Mouse (Mus musculus): ENCODE results near the gene Rpn1.

The Rpn1 gene

DNA sequence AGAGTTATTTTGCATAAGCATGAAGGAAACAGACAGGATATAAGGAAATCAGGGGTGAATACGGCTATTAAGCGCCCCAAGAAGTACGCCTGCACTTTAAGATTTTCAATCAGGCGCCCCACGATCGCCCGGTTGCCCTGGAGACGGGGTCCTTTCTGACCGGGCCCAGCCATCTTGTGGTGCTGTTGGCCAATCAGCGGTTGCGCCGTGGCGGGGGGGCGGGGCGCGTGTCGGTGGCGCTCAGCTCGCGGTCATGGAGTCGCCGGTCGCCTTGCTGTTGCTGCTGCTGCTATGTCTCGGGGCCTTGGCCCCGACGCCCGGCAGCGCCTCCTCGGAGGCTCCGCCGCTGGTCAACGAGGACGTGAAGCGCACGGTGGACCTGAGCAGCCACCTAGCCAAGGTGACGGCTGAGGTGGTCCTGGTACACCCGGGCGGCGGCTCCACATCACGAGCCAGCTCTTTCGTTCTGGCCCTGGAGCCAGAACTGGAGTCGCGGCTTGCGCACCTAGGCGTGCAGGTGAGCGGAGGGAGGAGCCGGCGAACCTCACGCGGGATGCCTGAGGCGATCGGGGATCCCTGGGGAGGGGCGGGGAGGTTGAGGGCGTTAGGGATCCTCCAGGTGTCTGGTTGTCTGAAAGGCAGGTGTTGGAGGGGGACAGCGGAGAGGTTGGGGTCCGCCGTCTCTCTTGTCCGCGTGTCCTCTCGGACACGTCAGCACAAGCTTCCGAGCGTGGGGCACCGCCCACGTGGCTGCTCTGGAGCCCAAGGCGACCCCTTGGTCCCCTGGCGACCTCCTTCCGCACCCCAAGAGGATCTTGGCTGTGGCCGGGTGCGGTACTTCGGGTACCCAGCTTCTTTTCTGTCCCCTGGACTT lies at the start of gene Rpn1:
TSS of gene Rpn1 (plus strand) at position 205 of the 874 bp plus-strand sequence.
- peak; percentile 96 to 97 for DNase-seq (ENCODE audit: low spot score in 2 of 2)

GRCm38 (mm10) chr6:88037471-88038045 lies 46.7 kb upstream of the Rpn1 start:
- DNase-seq (ENCODE audit: low spot score in 2 of 2), result no peak

DNA sequence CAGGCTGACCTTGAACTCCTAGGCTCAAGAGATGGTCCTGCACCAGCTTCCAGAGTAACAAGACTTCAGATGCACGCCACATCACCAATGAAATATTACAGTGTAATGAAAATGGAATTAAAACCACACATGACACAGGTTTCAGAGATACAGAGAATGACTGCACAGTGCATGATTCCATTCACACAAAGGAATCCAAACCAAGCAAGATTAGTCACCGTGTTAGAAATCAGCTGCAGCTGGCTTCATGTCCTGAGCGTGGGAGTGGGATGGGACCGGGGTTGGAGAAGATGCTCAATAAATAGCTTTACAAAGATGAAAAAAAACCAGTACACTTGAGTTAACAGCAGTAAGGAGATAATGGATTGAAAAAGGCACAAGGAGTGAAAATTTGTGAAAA lies 44.9 kb upstream of the Rpn1 start:
- no peak for DNase-seq (ENCODE audit: low spot score in 2 of 2)

DNA sequence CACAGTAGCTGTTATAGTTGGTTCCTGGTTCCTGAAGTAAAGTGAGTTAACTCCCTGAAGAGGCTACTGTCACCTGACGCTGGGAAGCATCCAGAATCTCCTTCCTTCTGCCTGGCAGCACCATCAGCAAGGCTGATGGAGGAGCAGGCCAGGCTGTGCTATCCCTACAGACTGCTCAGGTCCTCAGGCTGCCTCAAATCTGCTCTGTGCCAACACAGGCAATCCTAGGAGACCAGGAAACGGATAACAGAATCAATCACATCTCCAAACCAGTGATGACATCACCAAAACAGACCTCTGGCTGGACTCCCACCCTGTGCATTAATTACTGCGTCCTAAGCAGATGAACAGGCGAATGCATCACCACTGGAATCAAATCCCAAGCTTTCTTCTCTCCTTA lies 43.1 kb upstream of the Rpn1 start:
- no peak for DNase-seq (ENCODE audit: low spot score in 2 of 2)

- no peak for DNase-seq (ENCODE audit: low spot score in 2 of 2)
Observed at GRCm38 (mm10) chr6:88042336-88042735, 41.9 kb upstream of the Rpn1 start.

- peak; percentile 12 for DNase-seq (ENCODE audit: low spot score in 2 of 2)
Observed at GRCm38 (mm10) chr6:88044234-88044576, 40.1 kb upstream of the Rpn1 start.

- peak; percentile 95 to 96 for DNase-seq (ENCODE audit: low spot score in 2 of 2)
Observed at GRCm38 (mm10) chr6:88044577-88045405, 39.5 kb upstream of the Rpn1 start, which contains the start of gene Rab7. Gene Rab7, minus strand, starts transcription at chr6:88045270.

DNA sequence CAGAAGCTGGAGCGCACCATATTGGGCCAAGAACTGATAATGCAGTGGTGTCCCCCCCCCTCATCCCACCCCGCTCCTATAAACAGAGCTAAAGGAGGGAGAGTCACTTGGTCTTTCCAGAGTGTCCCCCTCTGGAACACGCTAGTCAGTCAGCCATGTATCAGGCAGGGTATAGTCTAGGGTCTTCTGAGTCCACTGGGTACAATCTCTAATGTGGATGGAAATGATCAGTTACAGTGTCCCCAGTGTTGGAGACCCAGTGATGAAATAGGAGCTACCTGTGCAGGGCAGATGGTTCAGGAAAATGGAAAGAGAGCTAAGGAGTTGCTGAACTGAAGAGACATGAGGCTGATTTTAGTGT lies 38.9 kb upstream of the Rpn1 start:
- DNase-seq (ENCODE audit: low spot score in 2 of 2), result no peak

GRCm38 (mm10) chr6:88047853-88048252 lies 36.4 kb upstream of the Rpn1 start:
- DNase-seq (ENCODE audit: low spot score in 2 of 2), result no peak

- no peak for DNase-seq (ENCODE audit: low spot score in 2 of 2)
Observed at GRCm38 (mm10) chr6:88049008-88049407, 35.3 kb upstream of the Rpn1 start.

- DNase-seq (ENCODE audit: low spot score in 2 of 2), result no peak
Observed at GRCm38 (mm10) chr6:88051206-88051605, 33.1 kb upstream of the Rpn1 start.

DNA sequence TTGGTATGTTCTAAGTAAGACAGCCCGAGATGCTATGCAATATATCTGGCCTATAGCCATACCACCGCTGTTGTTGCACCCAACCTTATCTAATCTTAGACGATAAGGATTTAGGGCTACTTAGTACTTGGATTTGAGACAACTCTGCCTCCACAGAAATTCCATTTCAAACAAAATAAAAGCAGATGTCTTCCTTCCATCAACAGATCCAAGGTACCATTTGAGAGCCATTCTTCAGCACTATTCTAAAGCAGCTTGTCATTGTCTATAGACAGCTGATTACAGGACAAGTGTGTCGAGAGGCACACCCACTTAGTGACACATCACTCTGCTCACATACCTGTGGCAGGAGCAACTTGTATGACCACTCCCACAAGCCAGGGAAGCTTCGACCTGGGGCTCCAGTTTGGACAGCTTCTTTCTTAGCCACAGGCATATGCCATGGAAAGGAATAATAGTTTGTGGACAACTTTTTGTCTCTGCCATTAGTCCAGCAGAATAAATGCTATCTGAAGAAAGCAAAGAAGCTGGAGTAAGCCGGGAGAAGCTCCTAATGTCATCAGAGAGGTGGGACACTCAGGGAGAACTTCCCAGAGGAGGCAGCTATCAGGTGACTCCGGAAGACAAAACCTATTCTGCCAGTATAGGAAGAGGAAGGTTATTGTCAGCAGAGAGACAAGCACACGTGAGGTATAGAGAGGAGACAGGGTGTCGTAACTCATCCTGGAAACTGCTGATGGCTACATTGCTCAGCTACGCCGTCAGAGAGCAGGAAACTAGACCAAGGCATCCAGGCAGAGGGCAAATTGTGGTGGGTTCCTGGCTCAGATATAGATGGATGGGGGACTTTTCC lies 30.8 kb upstream of the Rpn1 start:
- DNase-seq (ENCODE audit: low spot score in 2 of 2), result no peak

GRCm38 (mm10) chr6:88054081-88054835 lies 30.0 kb upstream of the Rpn1 start:
- DNase-seq (ENCODE audit: low spot score in 2 of 2), result no peak

- no peak for DNase-seq (ENCODE audit: low spot score in 2 of 2)
Observed at GRCm38 (mm10) chr6:88055663-88056062, 28.6 kb upstream of the Rpn1 start.

GRCm38 (mm10) chr6:88056866-88057265 lies 27.4 kb upstream of the Rpn1 start:
- DNase-seq (ENCODE audit: low spot score in 2 of 2), result no peak

GRCm38 (mm10) chr6:88059903-88060302 lies 24.4 kb upstream of the Rpn1 start:
- DNase-seq (ENCODE audit: low spot score in 2 of 2), result no peak

DNA sequence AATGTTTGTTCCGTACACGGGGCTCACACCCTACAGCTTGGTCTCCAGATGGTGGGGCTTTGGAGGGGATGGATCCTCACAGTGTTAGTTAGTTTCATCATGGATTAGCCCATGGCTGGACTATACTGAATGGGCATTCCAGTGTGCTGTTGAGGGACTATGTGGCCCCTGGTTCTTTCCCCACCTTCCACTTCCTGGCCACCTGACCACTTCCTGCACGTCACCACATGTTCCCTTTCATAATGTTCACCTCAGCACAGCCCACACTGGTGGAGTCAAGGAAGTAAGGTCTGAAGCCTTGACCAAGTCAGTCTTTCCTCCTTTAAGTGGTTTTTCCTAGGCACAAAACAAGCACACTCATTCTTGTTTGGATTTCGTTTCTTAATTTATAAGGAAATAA lies 23.7 kb upstream of the Rpn1 start:
- peak; percentile 33 to 51 for DNase-seq (ENCODE audit: low spot score in 2 of 2)

GRCm38 (mm10) chr6:88061406-88061805 lies 22.9 kb upstream of the Rpn1 start:
- no peak for DNase-seq (ENCODE audit: low spot score in 2 of 2)

DNA sequence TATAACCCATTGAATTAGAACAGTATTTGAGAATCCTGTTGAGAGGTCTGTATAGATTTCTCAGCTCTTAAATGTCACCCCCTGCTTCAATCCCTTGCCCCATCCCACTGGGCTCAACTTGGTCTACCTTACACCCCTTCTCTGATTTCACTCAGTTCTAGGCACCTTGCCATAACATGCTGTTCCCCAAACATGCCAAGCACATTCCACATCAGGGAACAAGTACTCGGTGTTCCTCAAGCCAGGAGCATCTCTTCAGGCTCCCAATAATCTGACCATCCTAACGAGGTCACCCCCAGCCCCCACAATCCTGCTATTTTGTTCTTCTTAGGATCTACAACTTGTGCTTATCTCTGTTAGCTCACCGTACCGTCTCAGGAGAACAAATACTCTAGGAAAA lies 21.9 kb upstream of the Rpn1 start:
- no peak for DNase-seq (ENCODE audit: low spot score in 2 of 2)

DNA sequence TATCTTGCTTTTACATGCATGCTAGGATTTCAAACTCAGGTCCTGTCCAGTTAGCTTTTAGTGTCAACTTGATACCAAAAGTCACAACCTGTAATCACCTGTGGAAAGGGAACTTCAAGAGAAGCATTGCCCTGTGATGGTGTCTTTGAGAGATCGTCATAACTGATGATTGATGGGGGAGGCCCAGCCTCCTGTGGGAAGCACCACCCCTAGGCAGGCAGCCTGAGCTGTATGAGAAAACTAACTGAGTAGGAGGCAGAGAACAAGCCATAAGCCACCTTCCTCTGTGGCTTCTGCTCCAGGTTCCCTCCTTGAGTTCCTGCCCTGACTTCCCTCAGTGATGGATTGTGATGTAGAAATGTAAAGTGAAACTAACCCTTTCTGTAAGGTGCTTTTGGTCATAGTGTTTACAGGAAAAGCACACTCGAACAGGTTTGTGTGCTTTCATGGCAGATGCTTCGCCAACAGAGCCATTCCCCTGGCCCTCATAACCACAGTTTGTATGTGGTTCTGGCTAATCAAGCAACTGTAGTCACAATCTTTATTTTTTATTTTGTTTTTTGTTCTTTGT lies 20.1 kb upstream of the Rpn1 start:
- DNase-seq (ENCODE audit: low spot score in 2 of 2), result no peak

DNA sequence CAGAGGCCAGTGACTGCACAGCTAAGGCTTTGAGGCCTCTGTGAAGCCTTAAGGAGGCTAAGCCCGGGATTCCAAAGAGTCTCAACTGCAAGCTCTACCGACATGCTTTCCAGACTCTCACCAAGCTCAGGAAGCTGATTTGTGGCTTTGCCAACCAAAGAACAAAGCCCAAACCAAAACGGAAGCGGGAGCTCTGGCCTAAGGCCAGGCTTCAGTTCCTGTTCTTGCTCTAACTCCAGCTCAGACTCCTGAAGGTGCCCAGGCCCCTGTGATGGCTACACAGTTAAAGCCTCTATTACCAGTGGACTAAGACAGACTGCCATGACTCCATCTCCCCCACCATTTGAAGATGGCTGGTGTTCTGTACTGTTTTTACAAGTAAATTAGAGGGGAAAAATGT lies 19.2 kb upstream of the Rpn1 start:
- DNase-seq (ENCODE audit: low spot score in 2 of 2), result no peak
